Mouse (Mus musculus): Measurements from ENCODE around the gene Palm2. TPM values are rescaled to one million over a fixed set of nuclear protein-coding genes. Genes with fewer than 3 reads are reported as not detected.

Palm2 gene
- polyA plus RNA-seq, 1 experiment from 2014 or later, result 10.2 TPM

DNA sequence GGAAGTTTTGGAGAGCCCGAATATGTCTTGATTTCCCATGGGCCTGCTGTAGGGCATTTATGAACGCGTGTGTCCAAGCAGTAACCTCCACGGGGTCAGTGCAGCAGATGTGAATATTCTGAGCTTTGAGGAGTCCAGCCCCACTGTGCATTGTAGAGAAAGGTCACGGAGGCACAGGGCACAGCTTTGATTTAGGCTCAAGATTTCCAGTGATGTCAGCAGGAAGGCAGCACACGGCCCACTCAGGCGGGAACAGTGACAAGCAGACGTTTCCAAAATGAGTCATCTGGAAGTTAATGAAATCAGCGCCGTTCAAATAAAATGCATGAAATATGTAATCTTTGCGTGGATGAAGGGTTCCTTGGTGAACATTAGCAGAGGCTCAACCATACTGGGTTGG is 323.9 kb downstream of the Palm2 start:
- DNase-seq (no peak), ATAC-seq (ENCODE audit: low FRiP score, low TSS enrichment) (no peak)
- no peaks in the 10 kb centered on the region for H3K36me3 ChIP-seq (ENCODE audit: control insufficient read depth, insufficient read depth, low read length)
- no peaks in the 10 kb centered on the region for H3K4me1 ChIP-seq (ENCODE audit: control insufficient read depth, insufficient read depth, low read length)
- H3K4me2 ChIP-seq (ENCODE audit: low read length), result no peak overlapping the region
- H3K27me3 ChIP-seq (ENCODE audit: control insufficient read depth, insufficient read depth, low read length), result no peaks in the 10 kb centered on the region
- H3K4me3 ChIP-seq (replicated peaks; ENCODE audit: low read depth, low read length), result no peak overlapping the region
- no peak overlapping the region for H3K9ac ChIP-seq (replicated peaks; ENCODE audit: low read length)
- no peak overlapping the region for H3K27ac ChIP-seq (replicated peaks; ENCODE audit: low read depth, low read length)
- H3K9me3 ChIP-seq (ENCODE audit: control insufficient read depth, low read length), result no peaks in the 10 kb centered on the region
- WGBS, result 49% methylated on average over 11 of the region's 11 CpGs

Other genes with a start within 250 kb of the Palm2 start
- 3.1 and 3.8 TPM in 2 replicates for gene Ptpn3, start 132.4 kb upstream of the Palm2 start, polyA plus RNA-seq (2014; fragmentation: Nextera tagmentation; extraction: Ambion mirVana)
- 6.4 and 10.7 TPM in 2 replicates for gene Pakap, start 133.9 kb downstream of the Palm2 start, polyA plus RNA-seq (2014; fragmentation: Nextera tagmentation; extraction: Ambion mirVana)